Mouse (Mus musculus) heart, adult 8-10 months (tissue): ENCODE measurements around the gene Ankrd31. TPM values are rescaled to one million over a fixed set of nuclear protein-coding genes. Genes with fewer than 3 reads are reported as not detected.
"Not testable (repeated sequence)": the region's sequence is repeated elsewhere in the genome, so short reads cannot be mapped to it uniquely, and the experiment has no call there.

Source experiments
- DNase-seq: peaks from one replicate; pipeline ENCODE4 v3.0.0; 2022; ENCODE audit warnings: low spot score
- total RNA-seq, 4 experiments: library from RNA; stranded (reverse); gene quantifications; 2 replicates each; pipeline ENCODE4 v1.2.4; 2022

Gene Ankrd31
- not detected for total RNA-seq

GRCm38 (mm10) chr13:96748109-96748845 is at the start of gene Ankrd31:
Gene Ankrd31 (plus strand): TSS chr13:96748272.
- no peak for DNase-seq

GRCm38 (mm10) chr13:96702567-96703278 is 45.3 kb upstream of the Ankrd31 start:
- no peak for DNase-seq

GRCm38 (mm10) chr13:96709269-96710233 is 38.5 kb upstream of the Ankrd31 start:
- DNase-seq: no peak

- DNase-seq: no peak
Observed at GRCm38 (mm10) chr13:96716311-96716710, 31.8 kb upstream of the Ankrd31 start.

- no peak for DNase-seq
Observed at GRCm38 (mm10) chr13:96717821-96718220, 30.3 kb upstream of the Ankrd31 start.

GRCm38 (mm10) chr13:96720003-96720402 is 28.1 kb upstream of the Ankrd31 start:
- DNase-seq: no peak

- no peak for DNase-seq
Observed at GRCm38 (mm10) chr13:96728289-96728688, 19.8 kb upstream of the Ankrd31 start.

GRCm38 (mm10) chr13:96729146-96729545 is 18.9 kb upstream of the Ankrd31 start:
- DNase-seq: no peak

- DNase-seq: no peak
Observed at GRCm38 (mm10) chr13:96730116-96730515, 18.0 kb upstream of the Ankrd31 start.

- no peak for DNase-seq
Observed at GRCm38 (mm10) chr13:96735175-96735574, 12.9 kb upstream of the Ankrd31 start.

GRCm38 (mm10) chr13:96740159-96740558 is 7.9 kb upstream of the Ankrd31 start:
- DNase-seq: no peak

GRCm38 (mm10) chr13:96742871-96743270 is 5.2 kb upstream of the Ankrd31 start:
- no peak for DNase-seq

- no peak for DNase-seq
Observed at GRCm38 (mm10) chr13:96746055-96746454, 2.0 kb upstream of the Ankrd31 start.

GRCm38 (mm10) chr13:96749859-96750258 is 1.8 kb downstream of the Ankrd31 start:
- DNase-seq: no peak

- no peak for DNase-seq
Observed at GRCm38 (mm10) chr13:96760848-96761247, 12.8 kb downstream of the Ankrd31 start.

GRCm38 (mm10) chr13:96786071-96786470 is 38.0 kb downstream of the Ankrd31 start:
- not testable (repeated sequence) for DNase-seq

GRCm38 (mm10) chr13:96793451-96793850 is 45.4 kb downstream of the Ankrd31 start:
- no peak for DNase-seq

- DNase-seq: no peak
Observed at GRCm38 (mm10) chr13:96795301-96795700, 47.2 kb downstream of the Ankrd31 start.

GRCm38 (mm10) chr13:96797500-96797899 is 49.4 kb downstream of the Ankrd31 start:
- no peak for DNase-seq

GRCm38 (mm10) chr13:96849752-96850151 is 101.7 kb downstream of the Ankrd31 start:
- no peak for DNase-seq

GRCm38 (mm10) chr13:96852133-96852532 is 104.1 kb downstream of the Ankrd31 start:
- DNase-seq: no peak

GRCm38 (mm10) chr13:96853256-96853655 is 105.2 kb downstream of the Ankrd31 start:
- DNase-seq: no peak
